ENCODE assay signal across 1 mouse cellular context in the genomic region with DNA sequence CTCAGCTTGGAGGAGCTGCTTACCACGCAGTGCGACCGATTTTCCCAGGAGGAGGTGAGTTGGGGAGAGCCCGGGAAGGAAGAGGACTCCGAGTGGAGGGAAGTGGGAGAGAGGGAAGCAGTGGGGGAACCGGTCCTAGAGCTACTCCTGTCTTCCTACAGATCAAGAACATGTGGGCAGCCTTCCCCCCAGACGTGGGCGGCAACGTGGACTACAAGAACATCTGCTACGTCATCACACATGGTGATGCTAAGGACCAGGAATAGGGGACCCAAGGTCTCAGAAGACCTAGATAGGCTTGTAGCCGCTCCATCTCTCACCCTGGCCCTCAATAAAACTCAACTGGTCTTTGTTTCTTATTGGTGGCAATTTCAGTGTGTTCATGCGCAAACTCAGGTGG.
TF ChIP-seq lines count a peak whose summit lies in the region.

No protein-coding gene starts in this region.

TF ChIP-seq in ES-E14, 5 proteins besides CTCF, POLR2A, EP300 and RAD21:
- TF ChIP-seq ZNF384 (IDR thresholded peaks at IDR 0.05; ENCODE audit: low read depth, low read length), result no peak
- TF ChIP-seq CHD2 (IDR thresholded peaks at IDR 0.05; ENCODE audit: low read depth, low read length), result no peak
- no peak for TF ChIP-seq ZC3H11A (IDR thresholded peaks at IDR 0.05; ENCODE audit: borderline replicate concordance, low read depth, low read length)
- no peak for TF ChIP-seq HCFC1 (IDR thresholded peaks at IDR 0.05; ENCODE audit: borderline replicate concordance, insufficient read depth, low read length)
- TF ChIP-seq MAFK (IDR thresholded peaks at IDR 0.05; ENCODE audit: insufficient read depth, low read depth, low read length), result no peak
